Mouse (Mus musculus): ENCODE data around the gene Mlx.

Mlx gene

GRCm38 (mm10) chr11:101066549-101067412, 20.3 kb upstream of the Mlx start:
- DNase-seq, result peak; percentile 90

- DNase-seq, result peak; percentile 96
Observed at GRCm38 (mm10) chr11:101069391-101070188, 17.5 kb upstream of the Mlx start, which contains the start of gene Naglu. Gene Naglu, plus strand, starts transcription at chr11:101070012.

DNA sequence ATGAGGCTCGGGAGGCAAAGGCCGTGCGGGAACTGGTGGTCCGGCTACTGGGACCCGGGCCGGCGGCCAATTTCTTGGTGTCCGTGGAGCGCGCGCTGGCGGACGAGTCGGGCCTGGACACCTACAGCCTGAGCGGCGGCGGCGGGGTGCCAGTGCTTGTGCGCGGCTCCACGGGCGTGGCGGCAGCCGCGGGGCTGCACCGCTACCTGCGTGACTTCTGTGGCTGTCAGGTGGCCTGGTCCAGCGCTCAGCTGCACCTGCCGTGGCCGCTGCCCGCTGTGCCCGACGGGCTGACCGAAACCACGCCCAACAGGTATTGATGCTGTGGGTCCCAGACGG, 16.9 kb upstream of the Mlx start:
- no peak for DNase-seq

- DNase-seq, result no peak
Observed at GRCm38 (mm10) chr11:101070987-101071386, 16.1 kb upstream of the Mlx start.

DNA sequence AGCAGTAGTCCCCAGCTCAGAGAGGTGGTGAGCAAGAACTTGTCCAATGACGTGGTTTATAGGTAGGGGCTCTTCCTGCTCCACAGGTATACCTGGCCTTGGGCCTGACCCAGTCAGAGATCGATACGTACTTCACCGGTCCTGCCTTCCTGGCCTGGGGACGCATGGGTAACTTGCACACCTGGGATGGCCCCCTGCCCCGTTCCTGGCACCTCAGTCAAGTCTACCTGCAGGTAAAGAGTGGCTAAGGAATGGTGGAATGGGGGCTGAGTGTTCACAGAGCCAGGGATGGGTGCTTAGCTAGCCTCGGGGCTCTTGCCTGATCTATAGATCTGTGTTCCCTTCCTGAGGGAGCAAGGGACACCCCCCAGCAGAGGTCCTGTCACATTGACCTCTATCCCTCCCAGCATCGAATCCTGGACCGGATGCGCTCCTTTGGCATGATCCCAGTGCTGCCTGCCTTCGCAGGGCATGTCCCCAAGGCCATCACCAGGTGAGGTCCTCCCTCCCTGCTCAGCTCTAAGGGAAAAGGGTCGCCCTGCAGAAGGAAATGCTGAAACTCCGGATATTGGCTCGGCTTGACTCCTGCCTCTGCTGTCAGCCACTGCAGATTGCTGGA, 15.2 kb upstream of the Mlx start:
- DNase-seq, result no peak

- DNase-seq, result no peak
Observed at GRCm38 (mm10) chr11:101078121-101078520, 9.0 kb upstream of the Mlx start, which contains the start of gene Hsd17b1. Gene Hsd17b1, plus strand, starts transcription at chr11:101078411.

DNA sequence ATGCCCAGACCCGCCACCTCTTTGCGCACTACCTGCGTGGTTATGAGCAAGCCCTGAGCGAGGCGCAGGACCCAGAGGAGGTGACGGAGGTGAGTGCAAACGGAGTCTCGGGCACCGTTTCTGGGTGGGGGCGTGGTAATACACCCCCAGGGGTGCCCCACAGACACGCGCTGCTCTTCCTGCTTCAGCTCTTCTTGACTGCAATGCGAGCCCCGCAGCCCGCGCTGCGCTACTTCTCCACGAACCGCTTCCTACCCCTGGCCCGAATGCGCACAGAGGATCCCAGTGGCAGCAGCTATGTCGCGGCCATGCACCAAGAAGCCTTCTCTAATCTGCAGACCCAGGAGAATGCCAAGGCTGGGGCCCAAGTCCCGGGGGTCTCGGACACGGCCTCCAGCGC, 7.3 kb upstream of the Mlx start:
- no peak for DNase-seq

GRCm38 (mm10) chr11:101080421-101080820, 6.7 kb upstream of the Mlx start:
- DNase-seq, result no peak

DNA sequence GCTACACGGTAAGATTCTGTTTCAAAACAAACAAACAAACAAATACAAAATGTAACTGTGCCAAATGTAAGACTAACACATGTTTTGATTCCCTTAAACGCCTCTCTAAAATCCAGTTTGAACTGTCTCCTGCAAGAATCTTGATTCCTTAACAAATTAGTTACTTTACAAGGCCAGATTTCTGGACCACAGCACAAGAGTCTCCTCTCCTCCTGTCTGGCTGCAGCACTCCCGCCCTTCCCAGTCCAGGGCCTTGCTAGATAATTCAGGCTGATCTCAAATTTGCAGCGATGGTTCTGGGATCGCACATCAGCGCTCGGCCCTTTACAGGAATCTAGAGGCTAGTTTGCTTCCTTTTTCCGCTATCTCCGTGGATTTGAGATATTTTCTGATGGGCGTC, 5.4 kb upstream of the Mlx start:
- no peak for DNase-seq

- peak; percentile 96 for DNase-seq
Observed at GRCm38 (mm10) chr11:101082208-101083082, 4.6 kb upstream of the Mlx start, which contains the start of gene Coasy. Gene Coasy, plus strand, starts transcription at chr11:101082565.

- no peak for DNase-seq
Observed at GRCm38 (mm10) chr11:101083083-101083697, 3.9 kb upstream of the Mlx start.

- no peak for DNase-seq
Observed at GRCm38 (mm10) chr11:101084246-101084645, 2.8 kb upstream of the Mlx start.

DNA sequence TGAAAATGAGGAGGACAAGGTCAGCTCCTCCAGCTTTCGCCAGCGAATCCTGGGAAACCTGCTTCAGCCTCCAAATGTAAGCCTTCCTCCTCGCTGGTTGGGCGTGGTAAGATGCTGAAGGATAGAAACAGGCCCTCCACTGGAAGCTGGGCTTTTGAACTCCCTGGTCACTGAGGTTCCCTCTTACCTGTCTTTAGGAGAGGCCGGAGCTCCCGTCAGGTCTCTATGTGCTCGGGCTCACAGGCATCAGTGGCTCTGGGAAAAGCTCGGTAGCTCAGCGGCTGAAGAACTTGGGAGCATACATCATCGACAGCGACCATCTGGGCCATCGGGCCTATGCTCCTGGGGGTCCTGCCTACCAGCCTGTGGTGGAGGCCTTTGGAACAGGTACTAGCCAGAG, 2.3 kb upstream of the Mlx start:
- DNase-seq, result no peak

GRCm38 (mm10) chr11:101085617-101086322, 1.3 kb upstream of the Mlx start:
- DNase-seq, result no peak

- no peak for DNase-seq
Observed at GRCm38 (mm10) chr11:101086323-101086674, 778 bp upstream of the Mlx start.

GRCm38 (mm10) chr11:101087682-101088055, 592 bp downstream of the Mlx start:
- DNase-seq, result no peak

DNA sequence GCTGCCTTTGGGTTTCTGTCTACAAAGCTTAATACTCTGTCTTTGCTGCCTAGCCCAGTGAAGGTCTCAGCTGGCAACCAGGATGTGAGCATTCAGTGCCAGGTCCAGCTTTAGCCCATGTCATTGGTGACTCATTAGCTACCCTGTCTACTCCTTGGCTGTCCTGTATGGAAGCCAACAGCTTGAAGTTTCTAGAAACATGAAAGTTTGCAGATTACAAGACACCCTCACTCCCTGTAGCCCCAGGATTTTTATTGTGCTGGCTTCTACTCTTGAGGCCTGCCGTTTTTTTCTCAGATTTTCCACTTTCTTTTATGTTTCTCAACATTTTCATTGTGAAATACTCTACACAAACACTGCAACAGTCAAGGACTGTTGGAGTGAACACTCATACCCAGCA, 2.9 kb downstream of the Mlx start:
- no peak for DNase-seq

- no peak for DNase-seq
Observed at GRCm38 (mm10) chr11:101094930-101095313, 7.8 kb downstream of the Mlx start.

- peak; percentile 97 for DNase-seq
Observed at GRCm38 (mm10) chr11:101095314-101096024, 8.4 kb downstream of the Mlx start, which contains the start of gene Psmc3ip. Gene Psmc3ip, minus strand, starts transcription at chr11:101095436.

GRCm38 (mm10) chr11:101098231-101098630, 11.2 kb downstream of the Mlx start:
- no peak for DNase-seq

DNA sequence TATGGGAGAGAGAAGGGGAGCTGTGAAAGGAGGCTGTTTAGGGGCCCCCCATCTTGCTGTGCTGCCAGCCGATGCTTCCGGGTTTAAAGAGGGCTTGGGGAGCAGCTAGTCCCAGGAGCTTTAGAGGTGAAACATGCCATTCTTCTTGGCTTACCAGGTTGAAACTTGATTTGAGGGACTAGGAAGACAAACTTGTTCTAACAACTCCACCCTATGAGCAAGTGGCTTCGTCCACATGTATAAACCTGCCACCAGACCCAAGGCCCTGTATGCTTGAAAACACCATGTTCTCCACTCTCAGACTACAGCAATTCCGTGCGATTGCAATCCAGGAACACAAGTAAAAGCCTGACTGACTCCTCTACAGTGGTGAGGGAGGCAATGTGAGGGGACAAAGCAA, 15.9 kb downstream of the Mlx start:
- no peak for DNase-seq

Measured in retina, postnatal 1 day (tissue).